Mouse (Mus musculus) lung, embryonic 14.5 days (tissue): ENCODE data around the gene Phldb2. TPM values are rescaled to one million over a fixed set of nuclear protein-coding genes. Genes with fewer than 3 reads are reported as not detected.

ENCODE experiments used
- ATAC-seq: fragments of 200-750 bp; cut with Nextera tagmentation; 2 replicates; pipeline ENCODE4 v1.8.0; 2017; ENCODE audit warnings: mild to moderate bottlenecking, moderate TSS enrichment, moderate library complexity; ENCODE audit not compliant: insufficient read depth
- DNase-seq: peaks from one replicate; pipeline ENCODE4 v3.0.0-alpha.2; 2015
- H3K27ac ChIP-seq: fragments of 300-500 bp; sonication (generic); 2 replicates; pipeline ENCODE4 v1.5.1; 2014; ENCODE audit warnings: low read depth, mild to moderate bottlenecking, moderate library complexity
- H3K27me3 ChIP-seq: fragments of 300-500 bp; sonication (generic); 2 replicates; pipeline ENCODE4 v1.6.1; 2014; ENCODE audit warnings: low read length, control low read depth; ENCODE audit not compliant: insufficient read depth
- H3K36me3 ChIP-seq: fragments of 300-500 bp; sonication (generic); 2 replicates; pipeline ENCODE4 v1.6.1; 2014; ENCODE audit warnings: control low read depth; ENCODE audit not compliant: insufficient read depth
- H3K4me1 ChIP-seq: fragments of 300-500 bp; sonication (generic); 2 replicates; pipeline ENCODE4 v1.6.1; 2014; ENCODE audit warnings: antibody characterized with exemption, control low read depth; ENCODE audit not compliant: insufficient read depth
- H3K4me2 ChIP-seq: fragments of 300-500 bp; sonication (generic); 2 replicates; pipeline ENCODE4 v1.6.1; 2014; ENCODE audit warnings: mild to moderate bottlenecking
- H3K4me3 ChIP-seq: fragments of 300-500 bp; sonication (generic); 2 replicates; pipeline ENCODE4 v1.5.1; 2014; ENCODE audit warnings: low read depth, low read length
- H3K9ac ChIP-seq: fragments of 300-500 bp; sonication (generic); 2 replicates; pipeline ENCODE4 v1.6.1; 2014
- H3K9me3 ChIP-seq: fragments of 300-500 bp; sonication (generic); 2 replicates; pipeline ENCODE4 v1.6.1; 2016; ENCODE audit warnings: low read depth, low read length, control low read depth
- CTCF ChIP-seq: IDR thresholded peaks from 2 replicates; pipeline ENCODE4 v1.5.1; 2016; ENCODE audit warnings: antibody characterized with exemption, low read depth
- WGBS: fragments of 180-500 bp; shearing (Covaris S2); extraction: QIAGEN DNeasy Blood & Tissue Kit; methylation state at CpG from one replicate; pipeline ENCODE4 v1.1.7; 2014; 5-methylcytosine and 5-hydroxymethylcytosine counted together
- polyA plus RNA-seq: library from polyadenylated mRNA; unstranded; fragments of >200 nt; fragmentation: Nextera tagmentation; extraction: Ambion mirVana; gene quantifications from 2 replicates; pipeline ENCODE4 v1.2.1, GENCODE M21; 2014

Phldb2 gene
- polyA plus RNA-seq, 1 experiment from 2014 or later = 48.0 TPM

GRCm38 (mm10) chr16:45936521-45936920 is 16.9 kb downstream of the Phldb2 start:
- Histone ChIP-seq H3K36me3 (no peaks in the 10 kb centered on the region), H3K27ac (no peak overlapping the region), H3K4me3 (no peak overlapping the region), H3K9me3 (no peaks in the 10 kb centered on the region), H3K4me1 (no peaks in the 10 kb centered on the region), H3K27me3 (no peaks in the 10 kb centered on the region), H3K4me2 (no peak overlapping the region), H3K9ac (no peak overlapping the region)
- DNase-seq (no peak), ATAC-seq (no peak)
- 48% methylated on average over 2 of the region's 2 CpGs for whole genome bisulfite sequencing
- no peak for TF ChIP-seq CTCF

- H3K4me2 ChIP-seq = no peak overlapping the region
- H3K27me3 ChIP-seq = no peaks in the 10 kb centered on the region
- no peak for DNase-seq
- H3K9ac ChIP-seq = no peak overlapping the region
- H3K4me3 ChIP-seq = no peak overlapping the region
- H3K27ac ChIP-seq = no peak overlapping the region
- no peaks in the 10 kb centered on the region for H3K9me3 ChIP-seq
- ATAC-seq = peak; percentile 21; the same call in 1 of the 2 replicates
- 67% methylated on average over 3 of the region's 3 CpGs for WGBS
- H3K36me3 ChIP-seq = no peaks in the 10 kb centered on the region
- no peak for TF ChIP-seq CTCF
- H3K4me1 ChIP-seq = no peaks in the 10 kb centered on the region
These were observed 17.4 kb downstream of the Phldb2 start for GRCm38 (mm10) chr16:45935956-45936483.

- DNase-seq (no peak), ATAC-seq (peak; percentile 58; the same call in 1 of the 2 replicates)
- Histone ChIP-seq H3K36me3 (no peaks in the 10 kb centered on the region), H3K9ac (no peak overlapping the region), H3K4me1 (no peaks in the 10 kb centered on the region), H3K4me3 (no peak overlapping the region), H3K4me2 (no peak overlapping the region), H3K27me3 (no peaks in the 10 kb centered on the region), H3K9me3 (no peaks in the 10 kb centered on the region), H3K27ac (peak overlapping the region; percentile 39; the same call in 1 of the 2 replicates)
- no peak for TF ChIP-seq CTCF
- WGBS = 40% methylated on average over 2 of the region's 2 CpGs
These were observed 18.5 kb downstream of the Phldb2 start for GRCm38 (mm10) chr16:45934721-45935407.

- Histone ChIP-seq H3K9me3 (no peaks in the 10 kb centered on the region), H3K4me1 (peaks cover 15% of the 10 kb centered on the region), H3K27me3 (no peaks in the 10 kb centered on the region), H3K27ac (no peak overlapping the region), H3K36me3 (no peaks in the 10 kb centered on the region), H3K4me2 (no peak overlapping the region), H3K4me3 (no peak overlapping the region), H3K9ac (no peak overlapping the region)
- 52% methylated on average over 3 of the region's 3 CpGs for WGBS
- ATAC-seq (no peak), DNase-seq (no peak)
- TF ChIP-seq CTCF = no peak
These were observed 23.1 kb downstream of the Phldb2 start for GRCm38 (mm10) chr16:45930308-45930707.

- TF ChIP-seq CTCF = no peak
- H3K27ac ChIP-seq = peak overlapping the region; percentile 46; the same call in 1 of the 2 replicates
- ATAC-seq = no peak; the same call in 1 of the 2 replicates
These were observed 25.3 kb downstream of the Phldb2 start for GRCm38 (mm10) chr16:45928090-45928489.

GRCm38 (mm10) chr16:45927601-45928000 is 25.8 kb downstream of the Phldb2 start:
- H3K27ac ChIP-seq = peak overlapping the region; percentile 46; the same call in 1 of the 2 replicates

More at GRCm38 (mm10) chr16:45928090-45928489, 25.3 kb downstream of the Phldb2 start:
- Histone ChIP-seq H3K36me3 (no peaks in the 10 kb centered on the region), H3K9me3 (no peaks in the 10 kb centered on the region), H3K27me3 (no peaks in the 10 kb centered on the region), H3K4me1 (peaks cover 22% of the 10 kb centered on the region), H3K9ac (no peak overlapping the region), H3K4me2 (0 out of 2 replicates have a peak overlapping the region, but pooled peaks have one; percentile 12), H3K4me3 (no peak overlapping the region)
- 30% methylated on average over 4 of the region's 4 CpGs for WGBS
- no peak for DNase-seq

GRCm38 (mm10) chr16:45926875-45927274 is 26.5 kb downstream of the Phldb2 start:
- no peak overlapping the region for H3K4me2 ChIP-seq
- DNase-seq (no peak), ATAC-seq (no peak)
- no peak overlapping the region for H3K9ac ChIP-seq
- WGBS = 86% methylated on average over 5 of the region's 5 CpGs
- no peak overlapping the region for H3K4me3 ChIP-seq
- H3K27me3 ChIP-seq = no peaks in the 10 kb centered on the region
- H3K36me3 ChIP-seq = no peaks in the 10 kb centered on the region
- TF ChIP-seq CTCF = no peak
- no peaks in the 10 kb centered on the region for H3K9me3 ChIP-seq
- peak overlapping the region; percentile 4; the same call in 1 of the 2 replicates for H3K27ac ChIP-seq
- H3K4me1 ChIP-seq = peaks cover 31% of the 10 kb centered on the region

More at GRCm38 (mm10) chr16:45927601-45928000, 25.8 kb downstream of the Phldb2 start:
- H3K4me3 ChIP-seq = no peak overlapping the region
- peaks cover 26% of the 10 kb centered on the region for H3K4me1 ChIP-seq
- DNase-seq (peak; percentile 78), ATAC-seq (peak; percentile 80)
- TF ChIP-seq CTCF = no peak
- 5% methylated on average over 3 of the region's 3 CpGs for WGBS
- H3K27me3 ChIP-seq = no peaks in the 10 kb centered on the region
- H3K9me3 ChIP-seq = no peaks in the 10 kb centered on the region
- H3K36me3 ChIP-seq = no peaks in the 10 kb centered on the region
- 0 out of 2 replicates have a peak overlapping the region, but pooled peaks have one; percentile 12 for H3K4me2 ChIP-seq
- H3K9ac ChIP-seq = no peak overlapping the region
